Mouse (Mus musculus) adrenal gland, postnatal 36 days (tissue): ENCODE measurements around the gene Dctd. TPM values are rescaled to one million over a fixed set of nuclear protein-coding genes. Genes with fewer than 3 reads are reported as not detected.
"Not testable (repeated sequence)": the region's sequence is repeated elsewhere in the genome, so short reads cannot be mapped to it uniquely, and the experiment has no call there.

ENCODE experiments used
- DNase-seq, 2 experiments: peaks; one replicate each; pipeline ENCODE4 v3.0.0; 2021; ENCODE audit warnings: mixed read lengths in 1 of 2
- total RNA-seq, 2 experiments: library from RNA; stranded (reverse); gene quantifications; 2 replicates each; pipeline ENCODE4 v1.2.3; 2021

Dctd gene
- total RNA-seq, 2 experiments from 2014 or later, result 3.7 to 4.6 TPM

DNA sequence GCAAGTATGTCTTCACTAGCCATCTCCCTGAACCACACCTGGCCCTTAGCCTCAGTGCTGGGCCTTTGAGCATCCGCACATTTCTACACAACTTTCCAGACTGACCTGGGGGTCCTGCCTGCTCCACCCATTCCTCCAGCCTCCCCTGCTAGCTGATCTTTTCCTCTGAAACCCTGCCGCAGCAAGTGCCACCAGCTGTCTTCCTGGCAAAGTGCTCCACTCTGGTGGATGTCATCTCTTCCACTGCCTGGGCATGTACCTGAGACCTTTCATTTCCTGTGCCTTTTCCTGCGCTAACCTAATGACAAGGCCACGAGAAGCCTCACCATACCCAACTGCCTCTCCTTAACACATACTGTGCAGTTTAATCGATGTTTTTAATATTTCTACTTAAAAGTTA, 46.9 kb downstream of the Dctd start:
- no peak for DNase-seq

DNA sequence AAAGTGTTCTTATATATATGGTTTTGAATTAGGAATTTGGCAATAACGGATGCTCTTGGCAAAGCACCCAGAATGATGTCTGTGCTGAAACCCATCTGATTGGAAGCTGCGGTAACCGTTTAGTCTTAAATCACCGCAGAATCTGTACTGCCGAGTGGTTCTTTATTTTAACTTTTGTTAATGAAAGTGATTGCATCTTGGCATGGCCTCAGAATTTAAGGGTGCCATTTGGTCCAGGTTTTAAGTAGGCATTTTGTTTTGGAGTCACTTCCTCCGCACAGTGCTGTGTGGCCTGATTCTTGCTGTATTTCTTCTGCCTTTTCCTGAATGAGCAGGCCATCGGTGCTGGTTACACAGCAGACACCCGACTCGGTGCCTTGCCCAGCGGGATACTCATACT, 47.6 kb downstream of the Dctd start:
- DNase-seq, result no peak

DNA sequence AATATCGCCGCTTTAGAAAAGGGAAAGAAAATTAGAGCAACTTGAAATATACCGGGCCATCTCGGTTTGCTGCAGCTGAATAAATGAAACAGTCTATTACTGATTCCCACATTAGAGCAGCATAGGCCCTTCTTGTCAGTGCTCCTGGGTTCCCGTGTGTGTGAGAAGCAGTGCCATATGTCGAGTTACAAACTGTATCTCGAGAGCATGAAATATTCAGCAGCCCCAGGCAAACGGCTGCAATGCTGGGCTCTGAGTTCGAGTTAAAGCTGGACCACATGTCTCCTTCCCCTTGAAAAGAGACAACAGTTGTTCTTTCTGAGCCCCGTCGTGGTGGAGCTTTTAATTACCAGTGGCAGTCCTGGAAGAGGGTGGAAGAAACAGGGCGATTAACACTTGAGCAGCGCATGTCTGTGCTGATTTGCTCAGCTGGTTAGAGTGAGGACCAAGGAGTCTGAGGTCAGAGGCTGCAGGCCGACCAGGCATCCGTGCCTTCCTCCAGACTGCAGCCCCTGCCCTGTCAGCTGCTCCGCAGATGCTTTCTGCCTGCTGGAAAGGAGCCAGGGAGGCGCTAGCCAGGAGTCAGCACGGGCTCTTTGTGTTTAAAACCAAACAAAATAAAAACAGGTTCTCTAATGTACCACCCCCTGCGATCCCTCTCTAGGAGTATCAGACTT, 53.3 kb downstream of the Dctd start:
- peak; percentile 35 to 38 for DNase-seq

DNA sequence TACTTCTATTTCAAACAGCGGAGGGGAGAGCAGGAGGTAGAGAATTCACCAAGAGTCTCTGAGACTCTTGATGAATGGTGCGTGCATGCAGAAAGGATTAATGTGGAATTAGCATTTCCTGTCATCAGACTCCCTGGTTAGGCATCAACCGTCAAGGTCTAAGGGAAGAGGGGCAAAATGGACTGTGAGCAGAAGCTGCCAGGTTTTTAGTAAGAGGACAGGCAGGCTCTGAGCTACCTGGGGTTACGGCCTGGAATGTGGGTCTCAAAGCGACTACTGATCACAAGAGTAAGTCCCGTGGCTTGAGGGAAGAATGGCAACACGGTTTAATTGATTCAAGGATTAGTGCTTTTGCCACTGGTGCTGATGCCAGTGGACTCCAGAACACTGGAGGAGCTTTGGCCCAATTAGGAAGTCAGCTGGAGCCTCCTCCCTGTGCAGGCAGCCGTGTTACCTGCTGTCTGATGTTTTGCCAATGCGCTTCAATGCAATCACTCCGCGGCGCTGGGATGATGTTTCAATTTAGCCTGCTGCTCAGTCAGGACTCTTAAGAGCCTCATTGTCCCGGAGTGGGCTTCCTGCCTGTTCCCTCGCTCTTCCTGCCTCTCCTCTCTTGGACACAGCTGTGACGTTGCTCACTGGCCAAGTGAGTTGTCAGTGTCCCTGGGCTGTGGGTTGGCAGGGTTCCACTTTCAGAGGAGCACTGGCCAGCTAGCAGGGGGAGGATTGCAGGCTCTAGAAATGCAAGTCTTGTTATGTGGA, 54.6 kb downstream of the Dctd start:
- DNase-seq, result peak; percentile 85 to 90

DNA sequence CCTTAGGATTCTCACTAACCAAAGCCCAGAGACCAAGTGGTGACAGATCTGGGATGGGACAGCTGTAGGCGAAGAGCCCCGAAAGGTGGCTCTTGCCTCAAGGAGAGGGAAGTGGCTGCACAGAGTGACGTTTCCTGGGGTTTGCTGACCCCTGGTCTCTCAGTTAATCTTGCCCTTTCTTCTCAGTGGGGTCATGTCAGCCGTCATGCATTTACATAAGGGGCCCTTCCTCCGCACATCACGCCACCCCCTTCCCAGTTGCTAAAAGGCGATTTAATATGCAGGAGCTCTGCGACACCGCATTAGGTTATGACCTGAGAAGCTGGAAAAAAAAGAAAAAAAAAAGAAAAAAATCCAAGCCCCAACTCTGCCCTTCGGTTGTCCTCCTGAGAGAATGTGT, 58.8 kb downstream of the Dctd start:
- DNase-seq, result no peak

DNA sequence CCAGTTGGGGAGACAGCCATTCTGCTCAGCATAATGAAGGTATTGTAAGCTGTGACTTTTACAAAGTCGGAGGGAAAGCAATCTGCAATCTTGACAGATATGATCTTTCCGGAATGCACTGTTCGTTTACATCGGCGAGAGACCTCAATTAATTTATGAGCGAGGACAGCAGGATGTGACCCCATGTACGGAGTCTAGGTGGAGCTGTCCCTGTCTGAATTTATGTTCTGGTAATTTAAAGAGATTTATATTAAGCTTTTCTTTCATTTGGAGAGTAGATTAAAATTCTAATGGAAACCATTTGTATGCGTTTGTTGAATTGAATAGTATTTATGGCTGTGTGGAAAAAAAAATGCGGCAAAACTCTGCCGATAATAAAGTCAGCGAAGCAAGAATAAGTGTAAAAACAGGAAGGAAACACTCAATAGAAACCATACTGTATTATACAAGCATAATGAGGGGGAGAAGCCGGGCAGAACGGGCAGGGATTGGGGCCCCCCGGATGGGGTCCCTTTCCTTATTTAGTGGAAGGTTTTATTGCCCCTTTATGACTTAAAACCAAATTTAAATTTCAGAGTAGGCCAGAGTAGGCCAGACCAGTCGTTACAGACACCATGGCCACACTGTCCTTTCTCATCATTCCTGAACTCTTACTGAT, 59.8 kb downstream of the Dctd start:
- no peak for DNase-seq

DNA sequence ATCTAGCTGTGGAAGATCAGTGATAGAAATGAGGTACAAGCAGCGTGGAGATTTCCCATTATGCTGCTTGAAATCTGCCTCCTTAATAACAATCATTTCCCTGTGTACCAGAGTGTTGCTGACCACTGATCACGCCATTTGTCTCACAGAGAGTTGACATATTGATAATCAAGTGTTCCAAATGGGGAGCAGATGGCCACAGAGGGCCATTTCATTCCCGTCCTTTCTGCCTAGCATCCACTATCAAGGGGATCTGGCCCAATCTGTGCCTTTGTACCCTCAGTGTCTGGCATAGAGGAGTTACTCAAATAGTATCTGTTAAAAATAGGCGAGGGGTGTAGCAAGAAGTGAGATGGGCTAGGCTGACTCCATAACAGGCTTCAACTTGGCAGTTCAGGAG, 78.5 kb downstream of the Dctd start:
- DNase-seq, result no peak

DNA sequence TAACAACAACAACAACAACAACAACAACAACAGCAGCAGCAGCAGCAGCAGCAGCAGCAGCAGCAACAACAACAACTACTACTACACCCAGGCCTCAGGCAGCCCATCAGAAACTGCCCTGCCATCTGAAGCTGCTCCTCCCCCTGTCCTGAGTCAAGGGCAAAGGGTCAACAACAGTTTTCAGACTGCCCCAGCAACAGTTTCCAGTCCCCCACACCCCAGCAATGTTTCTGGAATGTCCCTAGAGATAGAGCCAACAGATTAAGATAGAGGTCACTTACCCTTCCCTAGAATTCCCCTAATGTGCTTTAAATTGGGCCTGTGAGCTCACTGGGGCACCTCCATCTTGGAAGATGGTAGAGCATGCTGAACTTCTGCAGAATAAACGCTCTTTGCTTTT, 79.0 kb downstream of the Dctd start:
- no peak for DNase-seq

DNA sequence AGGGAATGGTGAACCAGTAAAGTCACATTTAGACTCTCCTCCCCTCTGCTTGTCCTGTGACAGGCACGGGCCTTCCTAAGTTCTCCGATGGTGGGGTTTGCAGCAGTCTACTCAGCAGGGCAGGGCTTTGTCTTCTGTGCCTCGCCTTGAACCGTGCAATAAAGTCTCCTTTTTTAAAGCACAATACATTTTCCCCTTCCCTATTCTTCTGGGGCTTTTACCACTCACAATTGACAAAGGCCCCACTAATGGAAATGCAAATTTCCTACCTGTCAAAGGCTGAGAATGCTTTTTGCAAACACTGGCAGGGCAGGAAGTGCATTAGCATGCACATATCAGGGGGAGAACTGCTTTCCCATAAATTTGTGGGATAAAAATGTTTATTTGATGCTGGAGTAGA, 80.1 kb downstream of the Dctd start:
- no peak for DNase-seq

DNA sequence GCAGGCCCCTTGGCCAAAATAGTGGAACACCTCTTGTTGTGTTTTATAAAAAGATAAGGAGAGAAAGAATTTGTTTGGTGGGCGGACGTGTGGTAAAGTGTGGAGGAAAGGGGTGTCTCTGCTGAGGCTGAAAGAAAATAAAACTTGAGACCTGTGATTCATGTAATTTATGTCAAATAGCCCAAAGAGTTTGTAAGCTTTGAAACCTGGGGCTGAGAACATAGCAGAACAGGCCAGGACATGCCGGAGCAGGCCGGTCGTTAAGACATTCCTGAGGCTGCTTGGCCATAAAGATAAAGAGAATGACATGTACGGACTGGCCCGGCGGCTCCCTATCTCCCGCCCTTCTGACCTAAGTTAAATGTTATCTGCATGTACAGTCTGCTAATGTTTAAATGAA, 81.3 kb downstream of the Dctd start:
- DNase-seq, result not testable (repeated sequence)

DNA sequence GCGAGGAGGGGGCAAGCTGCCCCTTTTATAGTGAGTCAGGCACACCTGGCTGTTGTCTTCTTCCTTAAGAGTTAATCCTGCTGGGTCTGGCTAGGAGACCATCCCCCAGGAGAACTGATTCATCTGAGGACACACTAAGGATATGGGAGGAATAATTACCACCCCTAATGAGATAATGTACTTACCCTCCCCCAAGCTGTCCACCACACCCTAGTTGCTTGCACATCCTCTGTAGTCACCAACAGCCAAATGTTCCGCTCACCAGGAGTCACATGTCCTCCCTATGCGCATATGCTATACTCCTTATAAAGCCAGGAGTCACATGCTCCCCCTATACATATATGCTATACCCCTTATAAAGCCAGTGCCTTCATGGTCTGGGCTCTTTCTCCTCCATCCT, 82.1 kb downstream of the Dctd start:
- DNase-seq, result no peak

DNA sequence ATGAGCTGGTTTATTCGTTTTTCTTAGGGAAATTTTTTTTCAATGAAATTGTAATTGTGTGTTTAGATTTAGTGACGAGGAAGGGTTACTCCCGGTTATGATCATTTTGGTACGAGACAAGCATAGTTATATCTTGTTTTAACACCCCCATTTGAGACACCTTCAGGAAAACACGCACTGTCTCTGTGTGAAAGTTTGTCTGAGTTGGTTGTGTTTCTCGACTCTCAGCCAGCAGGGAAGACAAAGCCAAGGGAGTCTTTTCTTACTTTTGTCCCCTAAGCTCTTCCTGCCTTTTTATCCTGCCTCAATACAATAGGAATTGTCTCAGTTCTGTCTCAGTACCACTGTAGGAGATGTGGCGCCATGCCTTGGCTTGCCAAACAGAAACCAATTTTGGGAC, 84.9 kb downstream of the Dctd start:
- DNase-seq, result no peak

DNA sequence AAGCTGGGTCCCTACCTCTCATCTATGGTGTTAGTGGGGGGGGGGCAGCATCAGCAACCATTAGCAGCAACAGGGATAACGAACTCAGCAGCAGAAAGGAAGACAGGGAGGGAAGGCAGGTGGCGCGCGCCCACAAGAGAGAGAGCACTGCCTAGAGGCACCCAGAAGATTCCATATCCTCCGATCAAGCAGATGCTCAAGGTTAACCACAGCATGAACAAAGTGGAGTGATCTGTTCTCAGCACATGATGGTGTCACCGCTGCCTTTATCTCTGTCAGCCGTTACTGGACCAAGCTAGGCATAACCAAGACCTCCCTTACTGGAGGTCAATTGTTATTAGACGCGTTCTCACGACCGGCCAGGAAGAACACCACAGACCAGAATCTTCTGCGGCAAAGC, 89.7 kb downstream of the Dctd start:
- DNase-seq, result no peak

DNA sequence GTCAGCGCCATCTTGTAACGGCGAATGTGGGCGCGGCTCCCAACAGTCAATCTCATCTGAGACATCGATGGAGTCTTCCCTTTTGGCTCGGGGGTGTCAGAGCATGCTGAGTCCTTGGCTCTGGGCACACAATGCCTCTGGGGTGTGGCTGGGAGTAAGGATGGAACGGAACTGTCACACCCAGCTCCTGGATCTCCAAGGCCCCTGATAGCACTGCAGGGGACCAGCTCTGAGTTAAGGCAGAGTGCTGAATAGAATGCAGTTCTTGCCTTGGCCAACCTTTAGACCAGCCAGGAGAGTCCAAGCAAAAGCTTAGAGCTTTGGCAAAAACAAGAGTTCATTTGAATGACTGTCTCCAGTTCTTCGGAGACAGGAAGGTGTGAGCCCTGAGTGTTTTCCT, 97.1 kb downstream of the Dctd start:
- no peak for DNase-seq

DNA sequence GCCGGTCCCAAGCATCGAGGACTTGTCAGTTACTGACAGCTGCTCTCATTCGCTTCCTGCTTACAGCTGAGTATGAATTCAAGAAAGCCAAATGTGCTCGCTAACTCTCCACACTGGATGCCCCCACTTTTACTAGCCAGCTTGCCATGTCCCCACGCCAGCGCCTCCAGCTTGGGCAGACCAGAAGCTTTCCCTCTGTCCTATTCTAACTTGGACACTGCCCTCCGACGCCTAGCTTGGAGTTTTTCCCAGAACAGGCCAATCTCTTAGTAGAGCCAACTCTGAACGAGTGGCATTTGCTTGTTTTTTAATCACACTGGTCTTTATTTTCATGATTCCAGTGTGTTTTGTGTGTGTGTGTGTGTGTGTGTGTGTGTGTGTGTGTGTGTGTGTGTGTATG, 100.3 kb downstream of the Dctd start:
- DNase-seq, result no peak

DNA sequence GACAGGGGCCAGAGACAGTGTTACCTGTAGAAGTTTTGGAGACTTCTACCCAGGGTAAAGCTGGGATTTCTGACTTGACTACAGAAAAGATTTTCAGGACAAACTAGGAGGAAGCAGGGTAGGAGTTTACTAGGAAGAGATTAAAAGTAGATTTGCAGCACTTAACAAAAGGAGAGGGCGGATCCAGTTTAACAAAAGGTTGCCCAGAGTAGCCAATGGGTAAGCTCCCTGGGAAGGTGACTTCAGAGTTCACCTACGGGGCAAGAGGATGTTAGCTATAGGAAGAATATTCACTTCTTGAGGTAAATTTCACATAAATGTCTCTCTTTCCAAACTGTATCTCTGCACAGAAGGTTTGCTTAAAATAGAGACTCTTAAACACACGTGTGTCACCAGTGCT, 103.7 kb downstream of the Dctd start:
- no peak for DNase-seq

Other genes starting within 250 kb of the Dctd start
- 10 to 100 TPM; 25.1 to 26.0 TPM for gene Wwc2, start 108.2 kb upstream of the Dctd start, total RNA-seq